Mouse (Mus musculus) fat pad, adult 2 months (tissue): Measurements from ENCODE around the gene Srsf4.

Experiments
- DNase-seq: peaks from one replicate; pipeline ENCODE4 v3.0.0-alpha.2; 2011; ENCODE audit warnings: low read depth, low spot score; ENCODE audit errors: extremely low read depth

The Srsf4 gene

GRCm38 (mm10) chr4:131873293-131874168 lies at the start of gene Srsf4:
Gene Srsf4 (plus strand): TSS chr4:131873617.
- no peak for DNase-seq

- no peak for DNase-seq
Measured at GRCm38 (mm10) chr4:131824939-131825338, 48.5 kb upstream of the Srsf4 start.

- no peak for DNase-seq
Measured at GRCm38 (mm10) chr4:131825830-131826229, 47.6 kb upstream of the Srsf4 start.

GRCm38 (mm10) chr4:131826905-131827304 lies 46.5 kb upstream of the Srsf4 start:
- DNase-seq, result no peak

- DNase-seq, result no peak
Measured at GRCm38 (mm10) chr4:131829123-131829522, 44.3 kb upstream of the Srsf4 start.

GRCm38 (mm10) chr4:131831546-131832045 lies 41.8 kb upstream of the Srsf4 start:
- DNase-seq, result no peak

- DNase-seq, result no peak
Measured at GRCm38 (mm10) chr4:131832759-131833407, 40.5 kb upstream of the Srsf4 start.

GRCm38 (mm10) chr4:131833971-131834609 lies 39.3 kb upstream of the Srsf4 start:
- DNase-seq, result no peak

GRCm38 (mm10) chr4:131836351-131836881 lies 37.0 kb upstream of the Srsf4 start:
- DNase-seq, result no peak

GRCm38 (mm10) chr4:131836891-131837491 lies 36.4 kb upstream of the Srsf4 start:
- DNase-seq, result no peak

GRCm38 (mm10) chr4:131837872-131838524 lies 35.4 kb upstream of the Srsf4 start, which contains the start of gene Ptpru:
Gene Ptpru (minus strand): TSS chr4:131838288.
- DNase-seq, result no peak

- no peak for DNase-seq
Measured at GRCm38 (mm10) chr4:131843290-131843743, 30.1 kb upstream of the Srsf4 start, which contains the start of gene Mecr. Gene Mecr (plus strand): TSS chr4:131843470.

- no peak for DNase-seq
Measured at GRCm38 (mm10) chr4:131845991-131846778, 27.2 kb upstream of the Srsf4 start.

- DNase-seq, result no peak
Measured at GRCm38 (mm10) chr4:131848082-131848481, 25.3 kb upstream of the Srsf4 start.

- no peak for DNase-seq
Measured at GRCm38 (mm10) chr4:131849986-131850638, 23.3 kb upstream of the Srsf4 start.

- DNase-seq, result no peak
Measured at GRCm38 (mm10) chr4:131854950-131855349, 18.5 kb upstream of the Srsf4 start.

GRCm38 (mm10) chr4:131860492-131861340 lies 12.7 kb upstream of the Srsf4 start:
- no peak for DNase-seq

GRCm38 (mm10) chr4:131861341-131861739 lies 12.1 kb upstream of the Srsf4 start:
- DNase-seq, result no peak
